Mouse (Mus musculus) ZHBTc4 (cell line): ENCODE measurements at regions not wholly inside any gene's neighbourhood (a gene's known extent, or its start where the extent isn't known, plus 50 kb on each side); places are given as distances from the start of the nearest gene placed in this dataset.

Experiments used
- DNase-seq: peaks from one replicate; pipeline ENCODE4 v3.0.0-alpha.2; 2011; ENCODE audit warnings: low read depth, low spot score

DNA sequence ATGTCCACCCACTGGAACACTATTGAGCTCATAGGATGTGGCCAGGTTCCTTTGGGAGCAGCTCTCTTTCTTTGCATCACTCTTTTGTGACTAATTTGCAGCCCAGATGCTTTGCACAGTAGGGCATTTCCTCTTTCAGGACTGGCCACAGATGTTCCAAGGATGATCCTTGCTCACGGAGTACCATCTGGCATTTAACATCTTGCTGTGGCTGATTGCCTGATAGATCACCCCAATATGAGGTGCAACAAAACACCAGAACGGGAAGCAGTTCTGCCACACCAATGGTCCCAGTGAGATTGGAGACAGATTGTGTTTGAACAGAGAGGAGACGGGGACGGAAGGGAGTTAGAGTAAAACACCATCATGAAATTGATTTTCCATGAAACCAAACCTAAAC lies 423.0 kb downstream of the Rwdd3 start:
- DNase-seq = no peak

DNA sequence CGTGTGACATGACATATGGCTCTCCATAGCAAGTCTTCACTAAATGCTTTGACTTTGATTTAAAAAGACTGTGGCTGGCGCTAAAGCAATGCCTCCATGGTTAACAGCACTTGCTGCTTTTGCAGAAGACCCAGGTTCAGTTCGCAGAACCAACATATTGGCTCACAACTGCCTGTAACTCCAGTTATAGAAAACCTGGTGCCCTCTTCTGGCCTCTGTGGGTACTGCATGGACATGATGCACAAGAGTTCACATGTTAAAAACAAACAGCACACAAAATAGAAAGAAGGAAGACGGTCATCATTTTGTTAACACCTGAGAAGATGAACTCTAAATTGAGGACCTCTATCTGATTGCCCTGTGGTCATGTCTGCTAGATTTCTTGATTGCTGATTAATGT lies 423.8 kb downstream of the Rwdd3 start:
- DNase-seq = peak; percentile 59

DNA sequence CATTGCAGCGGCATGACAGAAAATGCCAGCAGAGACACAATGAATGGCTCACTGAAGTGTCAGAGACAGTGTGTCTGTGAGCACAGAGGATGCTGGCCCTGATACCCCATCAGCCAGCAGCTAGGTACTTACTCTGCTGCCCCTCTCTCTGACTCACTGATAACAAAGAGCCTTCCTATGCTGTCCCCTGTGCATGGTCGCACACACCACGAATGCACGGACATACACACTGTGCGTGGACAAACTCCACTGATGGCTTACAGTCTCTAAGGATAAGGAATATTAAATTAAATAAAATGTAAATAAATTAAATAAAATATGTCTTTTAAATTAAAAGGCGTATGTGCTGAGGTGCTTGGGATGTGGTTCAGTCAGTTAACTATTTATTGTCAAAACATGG lies 438.2 kb downstream of the Rwdd3 start:
- no peak for DNase-seq

DNA sequence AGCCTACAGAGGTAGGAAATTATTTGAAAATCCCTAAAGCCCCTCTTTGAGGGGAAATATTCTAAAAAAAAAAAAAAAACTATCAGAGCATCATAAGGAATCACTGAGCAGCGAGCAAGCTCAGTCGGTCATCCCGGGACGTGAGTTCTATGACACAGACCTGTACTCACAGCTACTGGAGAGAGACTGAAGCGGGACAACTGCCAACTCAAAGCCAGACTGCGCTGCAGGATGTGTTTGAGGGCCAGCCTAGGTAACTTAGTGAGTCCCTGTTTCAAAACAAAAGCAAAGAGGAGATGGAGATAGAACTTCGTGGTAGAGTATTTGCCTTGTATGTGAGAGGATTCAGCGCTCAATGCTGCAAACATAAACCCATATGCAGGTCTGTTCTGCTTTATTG lies 439.1 kb downstream of the Rwdd3 start:
- no peak for DNase-seq

DNA sequence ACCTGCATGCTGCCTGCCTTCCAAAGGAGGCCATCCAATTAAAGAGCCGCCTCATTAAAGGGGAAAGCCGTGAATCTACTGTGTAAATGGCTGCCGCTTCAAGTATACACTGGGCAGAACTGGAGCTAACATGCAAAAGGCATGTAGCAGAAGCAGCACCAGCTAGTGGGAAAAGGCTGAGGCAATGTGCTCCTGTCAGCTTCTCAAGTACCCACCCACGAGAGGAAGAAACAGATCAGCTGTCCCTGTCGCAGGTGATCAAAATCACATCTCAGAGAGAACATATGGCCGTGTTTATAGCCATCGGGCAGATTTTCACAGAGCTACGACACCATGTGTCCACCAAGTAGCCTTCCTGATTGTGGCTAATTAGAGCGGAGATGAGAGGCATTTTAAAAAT lies 440.2 kb downstream of the Rwdd3 start:
- DNase-seq = no peak

DNA sequence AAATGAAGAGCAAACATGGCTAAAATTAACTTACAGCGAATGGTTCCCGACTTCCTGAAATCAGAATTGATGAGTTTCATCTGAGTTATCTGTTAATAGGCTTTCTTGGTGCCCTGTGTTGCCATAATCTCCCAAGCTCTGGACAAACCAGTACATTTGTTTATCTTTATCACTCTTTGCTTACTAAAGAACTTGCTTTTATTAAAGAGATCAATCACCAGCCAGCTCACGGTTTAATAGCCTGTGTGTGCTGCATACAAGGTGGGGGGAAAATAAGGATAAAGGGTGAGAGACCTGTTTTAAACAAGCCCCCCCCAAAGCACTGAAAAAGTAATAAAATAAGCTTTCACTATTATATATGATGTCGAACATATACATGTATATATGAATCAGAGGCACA lies 441.3 kb downstream of the Rwdd3 start:
- no peak for DNase-seq

DNA sequence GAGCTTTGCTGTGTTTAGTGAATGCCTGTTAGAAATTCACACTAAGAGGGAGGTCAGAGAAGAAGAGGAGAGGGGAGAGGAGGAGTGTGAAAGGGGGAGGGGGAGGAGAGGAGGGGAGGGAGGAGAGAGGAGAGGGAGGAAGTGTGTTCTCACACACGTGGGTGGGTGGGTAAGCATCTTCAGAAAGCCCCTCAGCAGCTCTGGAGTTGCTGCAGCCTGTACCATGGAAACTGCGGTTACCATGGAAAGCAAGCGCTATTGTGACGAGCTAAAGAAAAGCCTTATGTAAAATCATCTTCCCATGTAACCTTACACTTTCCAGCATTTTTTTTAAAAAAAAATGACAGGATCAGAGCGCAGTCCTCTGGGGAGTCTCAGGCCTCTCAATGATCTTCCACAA lies 441.8 kb downstream of the Rwdd3 start:
- no peak for DNase-seq

DNA sequence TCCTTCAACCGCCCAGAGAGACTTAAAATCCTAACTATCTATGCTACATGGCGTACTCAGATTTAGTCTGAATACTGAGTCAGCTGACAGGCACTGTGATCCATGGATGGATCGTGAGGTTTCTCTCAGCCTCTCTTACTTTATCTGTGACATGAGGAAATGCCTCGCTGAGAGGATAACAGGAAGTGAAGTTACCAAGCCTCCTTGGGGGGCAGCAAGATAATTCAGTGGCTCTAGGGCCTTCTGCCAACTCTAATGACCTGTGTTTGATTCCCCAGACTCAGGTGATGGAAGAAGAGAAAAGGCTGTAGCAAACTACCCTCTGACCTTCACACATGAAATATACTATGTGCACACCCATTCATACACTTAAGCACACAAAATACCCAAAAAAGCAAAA lies 486.3 kb downstream of the Rwdd3 start:
- DNase-seq = no peak

DNA sequence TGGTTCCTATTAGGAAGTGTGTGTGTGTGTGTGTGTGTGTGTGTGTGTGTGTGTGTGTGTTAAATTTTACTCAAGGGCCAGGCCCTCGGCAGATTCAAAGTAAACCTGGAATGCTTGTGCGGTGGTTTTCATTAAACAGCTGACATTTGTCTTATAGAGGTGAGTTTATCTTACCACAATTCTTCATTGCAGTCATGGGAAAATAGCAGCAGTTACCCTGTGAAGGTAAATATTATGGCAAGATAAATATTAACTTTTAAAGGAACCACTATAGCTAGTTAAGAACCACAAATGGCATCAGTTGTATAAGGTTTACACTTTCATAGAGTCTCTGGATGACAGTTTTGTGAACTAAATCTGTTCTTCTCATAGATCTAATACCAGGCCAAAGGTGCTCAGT lies 495.6 kb downstream of the Rwdd3 start:
- no peak for DNase-seq

DNA sequence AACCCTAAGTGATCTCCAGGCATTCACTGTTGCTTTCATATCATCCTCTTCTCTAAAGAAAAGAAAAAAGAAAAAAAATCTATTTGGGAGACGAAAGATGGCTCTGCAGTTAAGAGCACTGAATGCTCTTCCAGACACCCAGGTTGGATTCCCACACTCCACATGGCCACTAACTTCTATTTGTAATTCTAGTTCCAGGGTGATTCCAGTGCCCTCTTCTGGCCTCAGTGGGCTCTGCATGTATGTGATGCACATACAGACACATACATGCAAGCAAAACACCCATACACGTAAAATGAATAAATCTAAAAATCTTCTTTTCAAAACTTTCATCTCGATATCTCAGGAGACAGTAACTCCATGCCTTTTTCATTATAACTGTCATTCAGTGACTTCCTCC lies 502.8 kb downstream of the Rwdd3 start:
- DNase-seq = peak; percentile 30

DNA sequence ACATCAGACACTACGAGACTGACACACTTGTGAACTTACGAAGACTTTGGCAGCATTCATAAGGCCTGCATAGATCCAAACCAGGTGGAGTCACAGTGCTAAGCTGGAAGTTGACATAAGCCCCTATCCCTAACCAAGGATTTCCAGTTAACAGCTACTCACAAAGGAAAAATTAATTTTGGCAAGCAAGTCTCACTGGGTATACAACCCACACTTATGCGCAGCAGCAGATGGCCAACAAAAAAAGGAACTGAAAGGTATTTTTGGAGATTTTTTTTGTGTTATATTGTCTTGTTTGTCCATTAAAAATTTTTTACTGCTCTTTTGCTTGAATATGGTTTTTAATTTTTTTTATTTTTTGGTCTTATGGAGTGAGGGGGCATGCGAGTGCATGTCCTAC lies 509.0 kb downstream of the Rwdd3 start:
- no peak for DNase-seq

DNA sequence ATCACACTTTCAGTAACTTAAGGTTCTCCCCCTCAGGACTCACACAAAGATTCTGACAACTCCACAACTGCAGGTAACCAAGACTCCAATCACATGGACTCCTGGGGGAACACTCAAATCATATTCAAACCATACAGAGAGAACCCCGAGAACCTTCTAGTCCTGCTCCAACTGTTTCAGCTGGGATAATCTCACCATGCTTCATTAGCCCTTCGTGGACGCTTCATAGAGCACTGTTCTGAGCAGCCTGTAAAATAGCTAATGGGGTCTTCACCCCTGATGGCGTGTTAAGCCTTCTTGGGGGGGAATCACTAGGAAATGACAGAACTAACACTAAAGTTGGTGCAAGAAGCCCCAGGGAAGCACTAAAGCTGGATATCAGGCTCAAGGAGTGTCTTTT lies 510.7 kb downstream of the Rwdd3 start:
- no peak for DNase-seq

DNA sequence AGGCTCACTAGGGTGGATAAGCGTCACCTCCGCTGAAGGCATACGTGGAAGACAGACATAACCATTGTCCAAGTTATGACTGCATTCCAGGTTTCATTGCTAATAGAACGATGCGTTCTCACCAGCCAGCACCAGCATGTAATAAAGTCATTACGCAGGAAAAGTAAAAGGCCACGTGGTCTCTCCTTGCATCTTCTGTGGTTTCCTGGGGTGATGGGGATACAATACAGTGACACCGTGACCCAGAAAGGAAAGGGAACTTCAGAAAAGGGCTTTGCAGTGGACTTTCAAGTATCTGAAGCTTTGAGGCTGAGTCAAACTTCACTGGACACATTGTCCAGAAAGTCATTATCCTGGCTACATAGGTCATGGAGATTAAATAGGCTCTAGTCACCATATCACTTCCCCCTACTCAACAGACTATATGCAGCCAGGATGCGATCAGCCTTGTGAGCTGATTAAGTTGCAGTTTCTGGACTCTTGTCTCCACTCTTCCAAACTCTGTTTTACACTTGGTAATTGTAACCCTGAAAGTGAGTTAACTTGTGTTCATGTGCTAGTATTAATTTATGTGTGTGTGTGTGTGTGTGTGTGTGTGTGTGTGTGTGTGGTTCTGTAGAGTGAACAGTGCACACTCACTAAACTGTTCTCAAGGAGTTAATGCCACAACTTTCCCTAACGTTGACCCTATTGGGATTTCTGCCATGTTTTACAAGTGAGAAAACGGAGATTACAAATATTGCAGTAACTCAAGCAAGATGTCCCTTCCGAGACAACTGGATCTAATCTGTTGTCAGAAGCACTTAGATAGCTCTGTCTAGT lies 522.2 kb downstream of the Rwdd3 start:
- DNase-seq = no peak

DNA sequence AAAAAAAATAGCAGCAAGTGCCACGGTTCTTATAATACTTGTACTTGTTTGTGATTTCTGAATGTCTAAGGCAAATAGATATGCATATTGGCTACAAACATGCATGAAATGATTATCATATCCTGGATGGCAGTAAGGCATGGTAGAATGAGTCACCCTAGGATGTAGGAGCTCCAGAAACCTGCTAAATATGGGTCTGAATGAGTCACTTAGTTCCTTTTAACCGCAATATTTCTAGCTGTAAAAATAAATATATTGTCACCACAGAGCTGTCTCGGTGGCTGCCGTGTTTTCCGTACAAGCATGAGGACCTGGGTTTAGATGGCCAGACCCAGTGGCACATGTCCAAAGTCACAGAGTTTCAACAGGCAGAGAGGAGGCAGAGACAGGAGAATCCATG lies 523.1 kb downstream of the Rwdd3 start:
- no peak for DNase-seq

DNA sequence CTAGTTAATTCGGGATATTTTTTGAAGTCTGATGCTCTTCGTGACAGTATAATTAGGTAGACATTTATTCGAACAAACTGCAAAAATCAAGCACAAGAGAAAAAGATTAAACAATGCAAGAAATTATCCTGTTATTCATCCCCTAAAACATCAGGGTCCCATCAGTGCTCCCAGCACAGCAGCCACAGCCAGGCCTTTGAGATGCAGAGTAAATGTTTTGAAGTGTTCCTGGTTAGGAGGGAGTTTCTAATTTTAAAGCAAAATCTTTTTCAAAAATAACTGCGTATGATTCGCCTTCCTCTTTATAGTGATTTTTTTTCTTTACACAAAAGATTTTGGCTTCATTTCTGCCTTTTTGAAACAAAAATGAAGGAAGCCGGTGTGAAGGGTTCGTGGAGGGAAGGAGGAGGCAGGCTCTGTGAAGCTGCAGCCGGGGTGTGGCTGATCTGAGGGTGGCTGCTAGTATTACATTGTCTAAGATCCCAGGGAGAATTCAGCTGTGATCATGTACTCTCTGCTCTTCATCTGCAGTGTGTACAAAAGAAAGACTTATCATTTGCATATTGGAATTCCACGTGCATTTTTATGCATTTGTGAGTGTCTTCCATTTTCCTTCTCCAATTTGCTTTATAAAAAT lies 534.7 kb downstream of the Rwdd3 start:
- no peak for DNase-seq

DNA sequence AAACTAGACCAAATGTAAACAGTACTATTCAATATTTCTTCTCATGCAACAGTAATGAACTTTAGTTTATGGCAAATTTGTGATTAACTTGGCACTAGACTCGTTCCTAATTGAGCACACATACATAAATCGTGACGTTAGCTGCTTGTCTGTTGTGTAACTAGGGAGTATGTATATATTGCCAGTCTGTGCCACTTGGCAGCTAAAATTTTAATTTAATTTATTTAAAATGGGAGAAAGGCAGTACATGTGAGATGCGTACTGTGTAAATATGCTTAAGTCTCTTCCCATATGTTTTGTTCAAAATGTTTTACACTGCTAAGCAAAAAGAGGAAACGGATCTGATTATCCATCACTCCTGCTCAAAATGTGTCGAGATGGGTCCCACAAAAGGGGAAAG lies 553.1 kb downstream of the Rwdd3 start:
- DNase-seq = no peak

DNA sequence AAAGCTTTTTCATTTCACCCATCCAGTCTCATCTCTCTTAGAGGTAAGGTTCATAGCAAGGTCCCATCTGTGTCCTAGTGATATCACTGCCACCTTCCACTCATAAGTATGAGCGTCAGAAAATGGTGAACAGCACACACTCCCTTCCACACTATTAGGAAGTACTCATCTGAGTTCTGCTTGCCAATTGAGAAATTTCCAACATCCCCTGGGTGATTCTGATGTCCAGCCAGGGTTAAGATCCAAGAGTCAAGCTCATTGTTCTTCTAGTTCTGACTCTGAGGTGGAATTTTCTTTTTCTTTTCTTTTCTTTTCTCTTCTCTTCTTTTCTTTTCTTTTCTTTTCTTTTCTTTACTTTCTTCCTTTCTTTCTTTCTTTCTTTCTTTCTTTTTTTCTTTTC lies 577.3 kb downstream of the Rwdd3 start:
- DNase-seq = no peak

DNA sequence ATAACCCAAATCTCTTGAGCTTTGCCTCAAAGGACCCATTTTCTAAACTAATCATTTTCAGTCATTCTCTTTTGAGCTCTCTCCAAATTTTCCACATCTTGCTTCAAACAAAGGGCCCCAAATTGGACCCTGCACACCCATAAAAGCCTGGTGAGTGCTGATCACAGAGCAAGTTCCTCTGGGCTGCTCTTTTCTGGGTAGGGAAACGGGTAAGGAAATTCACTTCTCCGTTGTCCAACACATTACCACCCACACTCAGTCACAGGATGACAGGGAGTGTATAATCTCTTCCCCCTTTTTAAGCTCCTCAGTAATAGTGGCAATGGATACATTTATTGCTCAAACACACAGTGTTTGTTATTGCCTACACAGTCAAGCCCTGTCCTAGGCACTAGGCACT lies 580.3 kb downstream of the Rwdd3 start:
- no peak for DNase-seq

DNA sequence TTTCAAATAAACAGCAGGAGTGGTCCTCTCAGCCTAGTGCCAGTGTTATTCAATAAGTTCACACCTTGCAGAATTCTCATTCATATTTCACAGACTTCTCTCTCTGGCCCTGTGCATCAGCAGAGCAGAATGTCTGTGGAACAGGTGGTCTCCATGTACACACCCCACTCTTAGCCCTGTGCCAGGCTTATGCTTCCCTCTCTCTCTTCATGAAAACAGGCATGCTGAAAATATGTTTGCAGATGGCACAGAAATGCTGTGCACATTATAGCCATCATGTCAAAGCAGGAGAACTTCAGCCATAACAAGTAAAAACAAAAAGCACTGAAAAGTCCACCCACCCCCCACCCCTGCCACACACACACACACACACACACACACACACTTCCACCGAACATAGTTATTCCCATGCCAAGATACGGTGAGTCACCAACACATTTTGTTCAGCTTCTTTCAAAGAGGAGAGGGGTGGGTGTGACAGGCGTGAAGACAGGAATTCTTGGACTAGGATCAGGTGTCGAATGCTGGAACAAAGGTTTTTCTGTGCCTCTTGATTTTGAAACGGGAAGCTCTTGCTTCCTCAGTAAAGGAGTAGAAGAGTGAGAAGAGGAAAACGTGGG lies 600.6 kb downstream of the Rwdd3 start:
- DNase-seq = no peak

DNA sequence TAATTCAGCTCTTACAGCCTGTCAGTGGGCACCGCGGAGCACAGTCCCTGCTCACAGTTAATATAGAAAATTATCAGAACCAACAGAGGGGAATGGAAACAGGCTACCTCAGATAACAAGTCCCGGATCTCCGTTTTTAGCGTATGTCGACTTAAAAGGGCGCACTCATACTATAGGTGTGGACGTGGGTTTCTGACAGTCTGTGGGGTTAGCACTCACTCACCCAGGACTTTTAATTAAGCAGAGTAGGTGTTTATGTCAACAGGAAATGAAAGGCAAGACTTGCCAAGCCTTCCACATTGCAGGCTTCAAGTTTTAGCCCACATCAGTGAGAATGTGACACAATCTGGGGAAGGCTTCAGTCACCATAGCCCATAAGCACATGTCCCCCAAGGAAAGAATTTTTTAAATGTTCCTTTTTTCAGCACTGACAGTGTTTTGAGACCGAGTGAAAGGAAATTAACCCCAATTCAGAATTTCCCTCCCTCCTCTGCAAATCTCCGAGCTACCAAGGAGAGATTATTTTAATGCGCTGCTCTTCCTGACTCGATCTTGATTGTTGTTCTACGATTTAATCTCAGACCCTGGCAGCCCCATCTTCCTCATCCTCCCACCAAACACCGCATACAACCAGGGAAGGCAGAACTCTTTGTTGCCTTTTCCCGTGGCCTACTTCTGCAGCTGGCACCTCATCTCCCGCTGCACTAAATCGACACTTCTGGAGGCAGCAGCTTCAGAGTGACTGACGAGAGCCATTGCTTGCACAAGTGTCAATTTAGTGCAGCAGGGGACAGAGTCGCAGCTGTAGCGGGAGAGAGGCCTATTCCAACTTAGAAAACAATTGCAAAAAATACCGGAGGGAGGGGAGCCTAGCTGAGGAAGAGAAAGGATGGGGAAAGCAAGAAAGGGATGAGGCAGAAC lies 629.7 kb downstream of the Rwdd3 start:
- no peak for DNase-seq

DNA sequence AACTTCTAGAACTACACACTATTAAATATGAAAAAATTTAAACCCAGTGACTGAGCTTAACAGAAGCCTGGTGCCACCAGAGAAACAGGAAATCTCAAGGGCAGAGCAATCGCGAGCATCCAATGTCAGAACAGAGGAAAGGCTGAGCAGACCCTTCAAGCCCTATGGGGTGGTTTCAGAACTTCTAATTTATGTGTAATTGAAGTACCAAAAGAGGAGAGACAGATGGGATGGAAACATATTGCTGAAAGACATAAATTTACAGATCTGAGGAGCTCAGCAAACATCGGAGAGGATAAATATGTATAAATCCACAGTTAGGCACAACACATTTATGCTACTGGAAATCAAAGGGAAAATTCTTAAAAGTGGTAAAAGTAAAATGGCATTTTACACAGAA lies 637.6 kb downstream of the Rwdd3 start:
- DNase-seq = no peak
